8 mouse cellular contexts compared by ENCODE assay signal in genomic region chr4:48124773-48125469, GRCm38 (mm10). TPM values are rescaled to one million over a fixed set of nuclear protein-coding genes. Genes with fewer than 3 reads are reported as not detected.
DNase-seq lines count a peak whose midpoint lies in the region; ATAC-seq and TF ChIP-seq lines count a peak whose summit lies in the region.

Gene Stx17, plus strand, starts transcription at chr4:48124915.

- peak; percentile 82 for DNase-seq in G1E (ENCODE audit: low spot score)
- peak; percentile 75 for DNase-seq in cerebellum, adult 11-12 months
- peak; percentile 70 for DNase-seq in heart, postnatal 25 days (ENCODE audit: low spot score)
- peak; percentile 74 to 91 for DNase-seq in layer of hippocampus, adult 18-20 months (ENCODE audit: low spot score in 2 of 2)
- DNase-seq in lung, adult 18-20 months, result peak; percentile 82 to 86

- peak within 1 kb of the TSS; percentile 69 for H3K4me2 ChIP-seq in forebrain, embryonic 15.5 days (replicated peaks)
- H3K4me2 ChIP-seq in neural tube, embryonic 14.5 days (ENCODE audit: low read depth, low read length), result peak within 1 kb of the TSS; percentile 67

- H3K4me3 ChIP-seq in G1E (ENCODE audit: low read depth, low read length), result peak within 1 kb of the TSS; percentile 86
- H3K4me3 ChIP-seq in forebrain, embryonic 15.5 days, result peak within 1 kb of the TSS; percentile 74
- H3K4me3 ChIP-seq in neural tube, embryonic 14.5 days (ENCODE audit: low read depth, low read length), result peak within 1 kb of the TSS; percentile 89
- peak within 1 kb of the TSS; percentile 85 for H3K4me3 ChIP-seq in testis, adult 2 months (ENCODE audit: control insufficient read depth, low read depth, low read length)

- peak; percentile 91 for ATAC-seq in G1E (ENCODE audit: extremely low read depth, insufficient number of reproducible peaks, low FRiP score, poor library complexity, severe bottlenecking)
- ATAC-seq in forebrain, embryonic 15.5 days (replicated peaks), result peak; percentile 99
- peak; percentile 100 for ATAC-seq in neural tube, embryonic 14.5 days (ENCODE audit: low read depth)

- H3K9ac ChIP-seq in forebrain, embryonic 15.5 days (replicated peaks), result peak within 1 kb of the TSS; percentile 74
- H3K9ac ChIP-seq in neural tube, embryonic 14.5 days (replicated peaks; ENCODE audit: low read depth, low read length), result peak within 1 kb of the TSS; percentile 88

- H3K36me3 ChIP-seq in G1E (replicated peaks), result peaks cover 7% of the 10 kb centered on the region
- no peaks in the 10 kb centered on the region for H3K36me3 ChIP-seq in forebrain, embryonic 15.5 days
- H3K36me3 ChIP-seq in neural tube, embryonic 14.5 days (ENCODE audit: control insufficient read depth, insufficient read depth, low read length), result no peaks in the 10 kb centered on the region
- H3K36me3 ChIP-seq in testis, adult 2 months (ENCODE audit: control insufficient read depth, insufficient read depth, low read length), result no peaks in the 10 kb centered on the region

- TF ChIP-seq POLR2A in testis, adult 2 months (IDR thresholded peaks at IDR 0.05; ENCODE audit: control insufficient read depth, low read depth, low read length), result peak; percentile 93

- peaks cover 20% of the 10 kb centered on the region for H3K4me1 ChIP-seq in G1E (ENCODE audit: insufficient read depth, low read depth, low read length)
- no peaks in the 10 kb centered on the region for H3K4me1 ChIP-seq in forebrain, embryonic 15.5 days
- no peaks in the 10 kb centered on the region for H3K4me1 ChIP-seq in neural tube, embryonic 14.5 days (ENCODE audit: control insufficient read depth, insufficient read depth, low read length)
- H3K4me1 ChIP-seq in testis, adult 2 months (ENCODE audit: control insufficient read depth, insufficient read depth, low read length), result no peaks in the 10 kb centered on the region

- intact Hi-C loops in heart, postnatal 25 days (cut with DNase I), result loop anchor here (2.0 to 10.0 kb wide), 3 partner anchors 78 to 770 kb away; partner anchors contain the start of gene Tgfbr1

- WGBS in forebrain, embryonic 15.5 days, result 1% methylated on average over 53 of the region's 58 CpGs
- 2% methylated on average over 50 of the region's 58 CpGs for WGBS in neural tube, embryonic 14.5 days

- no peak for TF ChIP-seq CTCF in G1E (IDR thresholded peaks at IDR 0.05; ENCODE audit: low read depth, low read length)
- no peak for TF ChIP-seq CTCF in testis, adult 2 months (IDR thresholded peaks at IDR 0.05; ENCODE audit: control insufficient read depth, insufficient read depth, insufficient replicate concordance, low read depth, low read length)

- no peaks in the 10 kb centered on the region for H3K9me3 ChIP-seq in G1E (replicated peaks)
- H3K9me3 ChIP-seq in forebrain, embryonic 15.5 days, result no peaks in the 10 kb centered on the region
- H3K9me3 ChIP-seq in neural tube, embryonic 14.5 days (ENCODE audit: control insufficient read depth, low read length), result no peaks in the 10 kb centered on the region

- H3K27me3 ChIP-seq in G1E (ENCODE audit: insufficient read depth, low read length), result peaks cover 7% of the 10 kb centered on the region; the same call in 1 of the 2 replicates
- H3K27me3 ChIP-seq in forebrain, embryonic 15.5 days, result no peaks in the 10 kb centered on the region
- no peaks in the 10 kb centered on the region for H3K27me3 ChIP-seq in neural tube, embryonic 14.5 days (ENCODE audit: control insufficient read depth, insufficient read depth, low read length)
- H3K27me3 ChIP-seq in testis, adult 2 months (ENCODE audit: control insufficient read depth, insufficient read depth, low read length), result no peaks in the 10 kb centered on the region

- H3K27ac ChIP-seq in forebrain, embryonic 15.5 days (replicated peaks), result no peak within 1 kb of the TSS
- H3K27ac ChIP-seq in neural tube, embryonic 14.5 days (ENCODE audit: low read depth, low read length), result no peak within 1 kb of the TSS
- H3K27ac ChIP-seq in testis, adult 2 months (ENCODE audit: control insufficient read depth, insufficient read depth, low read depth, low read length), result peak within 1 kb of the TSS; percentile 52

RNA-seq across cellular contexts. Expression of gene Stx17, which starts in this region (rescaled TPM):
- total RNA-seq in G1E (2014; fragmentation: Nextera tagmentation), result 21.7 and 22.8 TPM in 2 replicates
- 18.5 and 21.8 TPM in 2 replicates for total RNA-seq in G1E (2017)
- polyA plus RNA-seq in G1E (2012), result 2.4 and 4.0 TPM in 2 replicates
- 19.1 and 20.5 TPM in 2 replicates for polyA plus RNA-seq in forebrain, embryonic 15.5 days (2015; fragmentation: Nextera tagmentation; extraction: Ambion mirVana)
- total RNA-seq in heart, postnatal 25 days (2021), result 10 to 100 TPM; 22.6 to 28.7 TPM
- total RNA-seq in layer of hippocampus, adult 18-20 months (2021), result 10 to 100 TPM; 18.2 to 19.2 TPM
- polyA plus RNA-seq in neural tube, embryonic 14.5 days (2014; fragmentation: Nextera tagmentation; extraction: Ambion mirVana), result 23.2 and 31.2 TPM in 2 replicates
- 24.1 and 27.8 TPM in 2 replicates for polyA plus RNA-seq in testis, adult 2 months (2012; rRNA removed)
